Mouse (Mus musculus) lung, embryonic 14.5 days (tissue): ENCODE data around the gene Stx6. TPM values are rescaled to one million over a fixed set of nuclear protein-coding genes. Genes with fewer than 3 reads are reported as not detected.
A peak's percentile ranks its signal among the peaks of the same experiment; 100 is the strongest.

Experiments
- ATAC-seq: fragments of 200-750 bp; cut with Nextera tagmentation; 2 replicates; pipeline ENCODE4 v1.8.0; 2017; ENCODE audit warnings: mild to moderate bottlenecking, moderate TSS enrichment, moderate library complexity; ENCODE audit not compliant: insufficient read depth
- DNase-seq: peaks from one replicate; pipeline ENCODE4 v3.0.0-alpha.2; 2015
- H3K27ac ChIP-seq: fragments of 300-500 bp; sonication (generic); 2 replicates; pipeline ENCODE4 v1.5.1; 2014; ENCODE audit warnings: low read depth, mild to moderate bottlenecking, moderate library complexity
- H3K27me3 ChIP-seq: fragments of 300-500 bp; sonication (generic); 2 replicates; pipeline ENCODE4 v1.6.1; 2014; ENCODE audit warnings: low read length, control low read depth; ENCODE audit not compliant: insufficient read depth
- H3K36me3 ChIP-seq: fragments of 300-500 bp; sonication (generic); 2 replicates; pipeline ENCODE4 v1.6.1; 2014; ENCODE audit warnings: control low read depth; ENCODE audit not compliant: insufficient read depth
- H3K4me1 ChIP-seq: fragments of 300-500 bp; sonication (generic); 2 replicates; pipeline ENCODE4 v1.6.1; 2014; ENCODE audit warnings: antibody characterized with exemption, control low read depth; ENCODE audit not compliant: insufficient read depth
- H3K4me2 ChIP-seq: fragments of 300-500 bp; sonication (generic); 2 replicates; pipeline ENCODE4 v1.6.1; 2014; ENCODE audit warnings: mild to moderate bottlenecking
- H3K4me3 ChIP-seq: fragments of 300-500 bp; sonication (generic); 2 replicates; pipeline ENCODE4 v1.5.1; 2014; ENCODE audit warnings: low read depth, low read length
- H3K9ac ChIP-seq: fragments of 300-500 bp; sonication (generic); 2 replicates; pipeline ENCODE4 v1.6.1; 2014
- H3K9me3 ChIP-seq: fragments of 300-500 bp; sonication (generic); 2 replicates; pipeline ENCODE4 v1.6.1; 2016; ENCODE audit warnings: low read depth, low read length, control low read depth
- CTCF ChIP-seq: IDR thresholded peaks from 2 replicates; pipeline ENCODE4 v1.5.1; 2016; ENCODE audit warnings: antibody characterized with exemption, low read depth
- WGBS: fragments of 180-500 bp; shearing (Covaris S2); extraction: QIAGEN DNeasy Blood & Tissue Kit; methylation state at CpG from one replicate; pipeline ENCODE4 v1.1.7; 2014; 5-methylcytosine and 5-hydroxymethylcytosine counted together
- polyA plus RNA-seq: library from polyadenylated mRNA; unstranded; fragments of >200 nt; fragmentation: Nextera tagmentation; extraction: Ambion mirVana; gene quantifications from 2 replicates; pipeline ENCODE4 v1.2.1, GENCODE M21; 2014

Gene Stx6
- polyA plus RNA-seq, 1 experiment from 2014 or later, result 99.7 TPM

GRCm38 (mm10) chr1:155207859-155208258, 49.3 kb downstream of the Stx6 start:
- WGBS, result 72% methylated on average over 3 of the region's 3 CpGs
- no peak overlapping the region for H3K9ac ChIP-seq
- no peaks in the 10 kb centered on the region for H3K27me3 ChIP-seq
- no peak for DNase-seq
- no peak for TF ChIP-seq CTCF
- H3K4me2 ChIP-seq, result no peak overlapping the region
- no peaks in the 10 kb centered on the region for H3K9me3 ChIP-seq
- ATAC-seq, result no peak
- peaks cover 17% of the 10 kb centered on the region for H3K36me3 ChIP-seq
- H3K27ac ChIP-seq, result no peak overlapping the region
- peaks cover 21% of the 10 kb centered on the region for H3K4me1 ChIP-seq
- no peak overlapping the region for H3K4me3 ChIP-seq

GRCm38 (mm10) chr1:155210011-155210763, 51.7 kb downstream of the Stx6 start:
- peaks cover 38% of the 10 kb centered on the region for H3K4me1 ChIP-seq
- ATAC-seq (no peak), DNase-seq (no peak)
- H3K9me3 ChIP-seq, result no peaks in the 10 kb centered on the region
- H3K36me3 ChIP-seq, result peaks cover 15% of the 10 kb centered on the region
- H3K27me3 ChIP-seq, result no peaks in the 10 kb centered on the region
- WGBS, result 66% methylated on average over 11 of the region's 11 CpGs
- no peak for TF ChIP-seq CTCF
- H3K27ac ChIP-seq, result no peak overlapping the region
- no peak overlapping the region for H3K9ac ChIP-seq
- H3K4me3 ChIP-seq, result no peak overlapping the region
- no peak overlapping the region for H3K4me2 ChIP-seq

DNA sequence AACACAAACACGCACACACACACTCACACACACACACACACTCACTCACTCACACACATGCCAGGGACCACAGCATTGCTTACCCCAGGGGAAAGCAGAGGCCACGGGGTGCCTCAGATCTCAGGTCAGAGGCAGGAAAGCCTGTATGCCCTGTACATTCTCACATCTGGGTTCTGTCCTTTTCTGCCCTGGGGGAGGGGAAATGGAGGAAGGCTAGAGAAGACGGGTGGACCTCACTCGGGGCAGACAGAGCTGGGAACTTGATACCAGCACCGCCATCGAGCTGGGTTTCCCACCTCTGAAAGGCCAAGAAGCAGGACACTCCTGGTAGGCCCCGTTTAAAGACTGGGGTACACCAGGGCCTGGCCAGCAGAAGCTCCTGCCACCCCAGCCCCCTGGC, 52.5 kb downstream of the Stx6 start:
- Histone ChIP-seq H3K27me3 (no peaks in the 10 kb centered on the region), H3K27ac (peak overlapping the region; percentile 10; the same call in 1 of the 2 replicates), H3K4me3 (no peak overlapping the region), H3K9ac (no peak overlapping the region), H3K9me3 (no peaks in the 10 kb centered on the region), H3K4me2 (no peak overlapping the region), H3K36me3 (peaks cover 15% of the 10 kb centered on the region), H3K4me1 (peaks cover 33% of the 10 kb centered on the region)
- no peak for DNase-seq
- ATAC-seq, result no peak
- TF ChIP-seq CTCF, result no peak
- WGBS, result 31% methylated on average over 7 of the region's 7 CpGs

GRCm38 (mm10) chr1:155212081-155212480, 53.6 kb downstream of the Stx6 start:
- Histone ChIP-seq H3K36me3 (peaks cover 14% of the 10 kb centered on the region), H3K9ac (peak overlapping the region; percentile 27; the same call in 1 of the 2 replicates), H3K27ac (peak overlapping the region; percentile 93), H3K4me2 (peak overlapping the region; percentile 16; the same call in 1 of the 2 replicates), H3K27me3 (no peaks in the 10 kb centered on the region), H3K4me3 (no peak overlapping the region), H3K4me1 (peaks cover 30% of the 10 kb centered on the region), H3K9me3 (no peaks in the 10 kb centered on the region)
- WGBS, result 30% methylated on average over 4 of the region's 4 CpGs
- TF ChIP-seq CTCF, result no peak
- ATAC-seq (peak; percentile 3; the same call in 1 of the 2 replicates), DNase-seq (no peak)

GRCm38 (mm10) chr1:155212493-155212892, 54.0 kb downstream of the Stx6 start:
- DNase-seq (peak; percentile 88), ATAC-seq (peak; percentile 87)
- 19% methylated on average over 6 of the region's 6 CpGs for WGBS
- Histone ChIP-seq H3K9ac (peak overlapping the region; percentile 27; the same call in 1 of the 2 replicates), H3K9me3 (no peaks in the 10 kb centered on the region), H3K36me3 (peaks cover 10% of the 10 kb centered on the region), H3K4me2 (peak overlapping the region; percentile 16; the same call in 1 of the 2 replicates), H3K27me3 (no peaks in the 10 kb centered on the region), H3K27ac (peak overlapping the region; percentile 93), H3K4me3 (no peak overlapping the region), H3K4me1 (peaks cover 32% of the 10 kb centered on the region)
- TF ChIP-seq CTCF, result no peak

GRCm38 (mm10) chr1:155212936-155213774, 54.6 kb downstream of the Stx6 start:
- WGBS, result 16% methylated on average over 18 of the region's 18 CpGs
- peak; percentile 20; the same call in 1 of the 2 replicates for TF ChIP-seq CTCF
- Histone ChIP-seq H3K4me3 (no peak overlapping the region), H3K9ac (peak overlapping the region; percentile 26), H3K4me1 (peaks cover 32% of the 10 kb centered on the region), H3K27me3 (no peaks in the 10 kb centered on the region), H3K4me2 (peak overlapping the region; percentile 33), H3K27ac (peak overlapping the region; percentile 93), H3K36me3 (peaks cover 9% of the 10 kb centered on the region; the same call in 1 of the 2 replicates), H3K9me3 (no peaks in the 10 kb centered on the region)
- DNase-seq (peak; percentile 79), ATAC-seq (peak; percentile 62)

- Histone ChIP-seq H3K27ac (peak overlapping the region; percentile 93; the same call in 1 of the 2 replicates), H3K4me3 (no peak overlapping the region), H3K27me3 (no peaks in the 10 kb centered on the region), H3K9me3 (no peaks in the 10 kb centered on the region), H3K4me2 (no peak overlapping the region), H3K4me1 (peaks cover 32% of the 10 kb centered on the region), H3K36me3 (peaks cover 9% of the 10 kb centered on the region; the same call in 1 of the 2 replicates), H3K9ac (no peak overlapping the region)
- no peak for TF ChIP-seq CTCF
- DNase-seq (no peak), ATAC-seq (no peak)
- 70% methylated on average over 7 of the region's 7 CpGs for WGBS
These were observed 55.4 kb downstream of the Stx6 start for GRCm38 (mm10) chr1:155213912-155214311.
